Mouse (Mus musculus) kidney, adult 11 months (tissue): Measurements from ENCODE around the gene Kcnq1.

ENCODE experiments used
- DNase-seq: peaks from one replicate; pipeline ENCODE4 v3.0.0; 2022

Gene Kcnq1

DNA sequence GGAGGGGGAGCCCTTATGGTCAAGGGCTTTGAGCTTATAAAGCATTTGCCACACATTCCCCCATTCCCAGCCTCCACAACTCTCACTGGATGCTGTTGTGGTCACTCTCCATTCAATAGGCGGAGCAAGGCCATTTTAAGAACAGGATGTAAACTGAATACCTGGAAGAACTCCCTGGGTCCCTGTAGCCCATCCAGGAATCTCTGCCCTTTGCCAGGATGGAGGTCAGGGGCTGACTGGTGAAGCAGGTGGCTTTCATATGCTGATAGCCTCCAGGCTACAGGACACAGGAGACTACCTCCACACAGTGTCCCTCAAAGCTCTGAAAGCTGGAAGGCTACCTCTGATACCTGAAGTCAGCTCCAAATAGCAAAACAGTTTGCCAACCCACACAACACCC is 326.5 kb downstream of the Kcnq1 start:
- no peak for DNase-seq

DNA sequence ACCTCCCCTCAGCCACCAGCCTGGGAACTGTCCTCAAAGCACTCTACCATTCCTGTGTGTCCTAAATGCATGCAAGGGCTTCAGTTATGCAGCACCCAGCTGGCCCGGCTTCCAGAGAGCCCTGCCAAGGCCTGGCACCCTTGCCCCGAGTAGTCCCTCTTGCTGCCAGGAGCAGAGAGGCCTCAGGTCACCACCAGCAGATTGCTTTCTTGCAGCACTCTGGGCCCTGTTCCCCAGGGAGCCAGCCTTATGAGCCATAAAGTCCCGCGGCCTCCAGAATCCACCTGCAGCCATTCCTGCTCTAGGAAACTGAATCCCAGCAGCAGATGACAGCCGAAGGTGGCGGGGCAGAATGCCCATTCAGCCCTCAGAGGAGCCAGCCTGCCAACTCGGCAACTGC is 327.2 kb downstream of the Kcnq1 start:
- peak; percentile 46 for DNase-seq

DNA sequence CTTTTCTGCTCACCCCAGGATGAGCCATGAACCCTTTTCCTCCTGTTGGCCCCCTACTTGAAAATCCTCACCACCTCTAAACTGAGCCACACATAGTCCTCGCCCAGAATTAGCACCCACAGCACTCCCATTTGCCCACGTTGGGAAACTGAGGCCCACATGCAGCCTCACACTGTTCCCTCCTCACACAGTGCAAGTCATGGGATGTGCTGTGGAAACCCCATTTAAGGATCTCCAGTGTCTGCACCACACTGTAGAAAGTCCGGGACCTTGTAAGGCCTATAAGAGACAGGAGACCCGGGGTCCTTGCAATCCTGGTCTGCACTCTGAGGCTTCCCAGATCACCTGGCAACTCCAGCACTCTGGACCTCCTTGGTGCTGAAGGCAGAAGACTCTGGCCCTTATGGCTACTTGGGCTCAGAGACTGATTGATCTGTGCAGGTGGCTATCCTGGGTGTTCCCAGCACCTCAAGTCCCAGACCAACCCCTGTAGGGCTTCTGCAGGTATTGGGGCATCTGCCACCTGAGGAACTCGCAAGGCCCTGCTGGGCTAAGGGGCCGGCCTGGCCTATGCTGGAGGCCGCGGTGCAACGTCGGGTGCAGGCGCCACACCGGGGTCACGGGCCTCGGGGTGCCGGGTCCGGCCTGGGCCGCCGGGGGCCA is 331.2 kb downstream of the Kcnq1 start:
- no peak for DNase-seq

DNA sequence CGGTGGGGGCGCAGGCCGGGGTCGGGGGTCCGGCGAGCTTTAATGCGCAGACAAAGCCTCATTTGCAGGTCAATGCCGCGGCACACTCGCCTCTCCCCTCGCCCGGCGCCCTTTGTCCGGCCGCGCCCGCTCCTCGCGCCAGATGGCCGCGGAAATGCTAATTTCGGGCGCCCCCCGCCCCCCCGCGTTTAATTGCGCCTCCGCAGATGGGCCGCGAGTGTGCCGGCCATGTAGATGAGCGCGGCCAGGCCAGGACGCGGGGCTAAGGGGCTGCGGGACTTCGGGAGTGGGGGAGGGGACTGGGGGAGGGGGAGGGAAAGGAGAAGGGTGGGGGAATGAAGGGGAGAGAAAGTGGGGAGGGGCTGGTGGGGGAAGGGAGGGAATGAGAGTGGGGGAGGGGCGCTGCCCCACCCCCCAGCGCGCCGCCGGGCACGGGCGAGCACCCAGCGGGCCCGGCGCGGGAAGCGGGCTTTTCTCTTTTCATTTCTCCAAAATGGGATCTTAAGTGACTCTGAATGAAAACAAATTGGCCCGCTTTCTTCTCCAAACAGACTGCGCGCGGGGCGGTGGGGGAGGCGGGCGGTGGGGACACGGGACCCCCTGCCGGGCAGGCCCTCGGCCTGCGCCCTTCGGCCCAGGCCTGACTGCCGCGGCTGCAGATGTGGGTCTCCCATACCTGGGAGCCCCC is 331.9 kb downstream of the Kcnq1 start:
- DNase-seq, result no peak

DNA sequence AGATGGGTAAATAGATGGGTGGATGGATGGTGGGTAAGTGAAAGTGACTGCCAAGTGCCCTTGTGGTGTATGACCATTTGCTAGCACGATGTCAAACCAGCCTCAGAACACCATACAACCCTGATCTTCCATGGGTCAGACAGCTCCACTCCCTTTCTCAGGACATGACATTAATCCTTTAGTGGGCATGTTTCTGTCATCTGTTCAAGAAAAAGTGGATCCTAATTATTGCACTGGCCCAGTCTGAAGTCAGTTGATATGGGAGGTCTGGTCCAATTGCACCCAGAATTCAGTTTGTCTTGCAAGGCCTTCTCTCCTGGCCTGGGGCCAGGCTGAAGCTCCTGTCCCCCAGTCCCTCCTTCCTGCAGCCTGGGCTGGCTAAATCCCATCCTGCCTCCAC is 332.8 kb downstream of the Kcnq1 start:
- DNase-seq, result no peak

DNA sequence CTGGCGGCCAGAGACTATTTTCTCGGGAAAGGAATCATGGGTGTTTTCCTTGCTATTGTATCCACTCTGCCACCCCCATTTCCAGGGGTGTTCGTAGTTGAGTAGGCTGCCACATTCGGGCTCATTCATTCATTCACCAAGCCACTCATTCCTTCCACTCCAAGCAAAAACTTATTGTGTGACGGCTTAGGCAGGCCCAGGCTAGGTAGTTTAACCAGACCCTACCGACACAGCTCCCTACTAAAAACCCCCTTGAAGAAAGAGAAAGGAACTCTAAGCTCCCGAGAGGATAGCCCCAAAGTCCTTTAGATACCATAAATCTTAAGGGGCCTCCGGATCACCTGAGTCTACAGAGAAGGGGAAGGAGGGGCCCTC is 338.4 kb downstream of the Kcnq1 start:
- no peak for DNase-seq

DNA sequence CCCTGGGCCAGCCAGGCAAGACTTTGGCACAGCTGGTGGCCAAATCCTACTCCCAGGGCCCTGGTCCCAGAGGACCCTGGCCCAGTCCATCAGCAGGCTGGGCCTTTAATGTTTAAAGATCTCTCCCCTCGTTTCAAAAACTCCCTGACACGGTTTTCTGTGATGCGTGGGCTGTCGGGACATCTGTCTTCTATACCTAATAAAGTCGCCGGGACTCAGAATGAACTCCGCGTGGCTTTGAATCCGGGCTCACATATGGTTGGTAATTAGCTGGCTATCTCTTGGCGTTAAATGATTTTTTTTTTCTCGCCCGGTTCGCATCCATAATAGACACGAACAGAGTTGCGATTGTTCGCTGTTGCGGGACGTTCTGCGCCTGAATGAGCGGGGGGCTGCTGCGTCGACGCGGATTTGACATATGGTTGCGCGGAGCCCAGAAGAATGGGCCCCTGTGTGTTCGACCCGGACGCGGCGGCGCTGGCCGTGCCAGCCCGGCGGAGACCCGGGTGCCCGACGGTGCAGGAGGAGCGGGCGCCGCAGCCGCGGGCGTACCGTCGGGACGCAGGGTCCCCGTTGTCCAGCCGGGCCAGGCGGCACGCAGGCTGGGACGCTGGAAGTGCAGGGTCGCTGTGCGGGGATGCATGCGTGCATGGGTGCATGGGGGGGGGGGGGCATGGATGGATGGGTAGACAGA is 338.9 kb downstream of the Kcnq1 start:
- DNase-seq, result no peak

DNA sequence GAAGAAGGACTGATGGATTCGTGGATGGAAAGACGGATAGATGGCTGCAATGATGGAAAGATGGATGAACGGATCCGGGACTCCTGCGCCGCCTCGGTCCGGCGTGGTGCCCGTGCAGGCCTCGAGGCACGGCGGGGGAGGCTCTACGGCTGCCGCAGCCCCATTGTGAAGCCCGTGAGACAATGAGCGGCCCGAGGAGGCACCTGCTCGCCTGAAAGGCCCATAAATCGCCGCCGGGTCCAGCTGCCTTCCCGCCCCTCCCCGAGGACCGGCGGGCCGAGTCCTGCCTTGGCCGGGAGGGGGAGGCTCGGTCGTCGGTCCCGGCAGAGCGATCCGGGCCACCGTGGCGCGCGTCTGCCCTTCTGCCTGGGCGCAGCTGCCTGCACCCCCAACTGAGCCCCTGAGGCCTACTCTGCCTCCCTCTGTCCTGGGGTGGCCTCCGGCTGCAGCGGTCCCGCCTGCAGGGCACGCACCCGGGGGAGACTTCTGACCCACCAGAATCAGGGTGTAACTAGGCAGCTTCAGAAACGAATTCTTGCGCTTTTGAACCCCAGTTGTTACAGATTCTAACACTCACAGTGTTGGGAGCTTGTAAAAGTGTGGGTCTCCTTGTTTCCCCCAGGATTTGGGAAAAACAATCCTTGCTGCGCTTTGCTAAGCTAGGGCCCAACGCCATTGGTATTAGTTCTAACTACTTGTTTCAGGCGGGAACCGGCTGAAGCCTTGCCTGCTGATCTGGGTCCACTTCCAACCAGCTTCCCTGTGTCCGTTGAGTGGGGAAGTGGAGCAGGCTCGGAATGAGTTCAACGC is 339.7 kb downstream of the Kcnq1 start:
- DNase-seq, result no peak

DNA sequence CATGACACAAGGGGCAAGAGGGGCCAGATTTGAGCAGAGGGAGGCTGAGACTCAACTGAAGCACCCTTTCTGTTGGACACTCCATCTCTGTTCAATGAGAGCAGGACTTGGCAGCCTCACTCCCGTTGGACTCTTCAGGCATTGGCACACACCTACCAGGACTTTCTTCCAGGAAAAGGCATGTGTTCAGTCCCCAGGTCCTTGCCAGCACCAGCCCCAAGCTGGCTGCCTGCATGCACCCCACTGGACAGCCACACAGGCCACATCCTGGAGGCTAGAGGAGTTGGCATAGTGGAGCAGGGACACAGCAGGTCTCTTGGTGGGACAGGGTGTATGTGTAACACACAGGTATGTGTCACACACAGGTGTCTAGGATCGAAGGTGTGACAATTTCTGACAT is 341.0 kb downstream of the Kcnq1 start:
- no peak for DNase-seq

DNA sequence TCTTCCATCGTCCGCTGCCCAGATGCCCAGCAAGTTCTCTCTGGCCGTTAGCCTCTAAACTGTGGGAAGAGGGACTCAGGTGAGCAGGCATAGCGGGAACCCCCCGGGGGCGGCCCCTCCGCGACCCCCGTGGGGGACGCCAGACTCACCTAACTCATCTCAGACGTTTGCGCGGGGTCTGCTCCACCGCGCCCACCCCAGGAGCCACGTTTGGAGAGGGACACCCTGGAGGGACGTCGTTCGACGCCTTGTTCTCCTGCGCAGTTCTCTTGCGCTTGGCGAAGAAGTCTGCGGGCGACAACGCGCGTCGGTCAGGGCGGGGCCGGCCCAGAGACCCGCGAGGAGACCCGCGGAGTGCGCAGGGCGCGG is 352.8 kb downstream of the Kcnq1 start:
- DNase-seq, result no peak

DNA sequence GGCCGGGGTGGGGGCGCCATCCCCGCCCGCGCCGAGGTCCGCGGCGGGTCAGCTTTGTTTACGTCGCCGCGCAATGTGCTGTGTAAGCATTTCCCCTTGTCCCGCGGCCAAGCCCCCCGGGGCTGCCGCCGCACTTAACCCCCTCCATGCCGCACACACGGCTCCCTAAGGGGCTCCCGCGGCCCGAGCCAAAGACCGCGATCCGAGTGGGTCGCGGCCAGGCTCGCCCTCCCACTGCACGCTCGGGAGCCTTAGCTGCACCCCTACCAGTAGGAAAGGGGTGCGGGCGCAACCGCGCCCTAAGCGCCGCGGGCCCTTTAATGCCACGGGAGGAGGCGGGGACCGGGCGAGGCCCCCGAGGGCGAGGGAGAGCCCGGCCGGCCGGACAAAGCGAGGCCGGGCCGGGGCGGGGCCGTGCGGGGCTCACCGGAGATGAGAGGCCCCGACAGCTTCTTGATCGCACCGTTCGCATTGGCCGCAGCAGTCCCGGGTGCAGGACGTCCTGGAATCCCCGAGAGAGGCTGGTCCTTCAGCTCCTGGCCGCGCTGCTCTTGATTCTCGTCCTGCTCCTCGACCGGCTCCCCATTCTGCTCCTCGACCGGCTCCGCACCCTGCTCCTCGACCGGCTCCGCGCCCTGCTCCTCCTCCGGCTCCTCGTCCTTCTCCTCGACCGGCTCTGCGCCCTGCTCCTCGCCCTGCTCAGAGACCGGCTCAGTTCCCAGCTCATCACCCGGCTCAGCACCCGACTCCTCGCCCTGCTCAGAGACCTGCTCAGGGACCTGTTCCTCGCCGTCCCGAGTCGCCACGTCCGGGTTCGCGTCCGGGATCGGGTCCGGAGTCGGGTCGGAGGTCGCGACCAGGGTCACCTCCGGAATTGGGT is 353.4 kb downstream of the Kcnq1 start:
- no peak for DNase-seq

DNA sequence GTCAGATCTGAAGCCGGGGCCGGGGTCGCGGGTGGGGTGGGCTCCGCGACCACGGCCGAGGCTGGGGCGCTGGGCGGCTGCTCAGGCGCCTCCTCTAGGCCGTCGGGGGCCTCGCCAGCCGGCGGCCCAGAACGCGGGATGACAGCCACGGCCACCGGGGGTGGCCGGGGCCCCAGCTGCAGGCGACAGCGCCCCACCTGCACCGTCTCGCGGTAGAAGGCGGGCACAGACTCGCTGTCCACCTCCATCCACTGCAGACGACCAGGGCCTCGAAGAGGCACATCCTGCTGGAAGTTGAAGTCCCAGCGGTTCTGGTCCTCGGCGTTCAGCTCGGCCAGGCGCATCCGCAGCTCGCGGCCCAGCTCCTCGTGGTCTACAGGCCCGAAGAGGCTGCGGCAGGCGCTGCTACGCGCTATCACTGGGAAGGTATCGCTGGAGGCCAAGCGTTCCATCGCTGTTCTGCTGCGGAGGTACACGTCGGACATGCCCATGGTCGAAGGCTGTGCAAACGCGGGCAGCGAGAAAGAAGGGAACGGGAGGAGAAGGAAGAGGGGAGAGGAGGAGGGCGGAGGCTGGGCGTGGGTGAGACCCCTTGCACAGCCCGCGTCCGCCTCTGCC is 354.2 kb downstream of the Kcnq1 start:
- DNase-seq, result no peak

DNA sequence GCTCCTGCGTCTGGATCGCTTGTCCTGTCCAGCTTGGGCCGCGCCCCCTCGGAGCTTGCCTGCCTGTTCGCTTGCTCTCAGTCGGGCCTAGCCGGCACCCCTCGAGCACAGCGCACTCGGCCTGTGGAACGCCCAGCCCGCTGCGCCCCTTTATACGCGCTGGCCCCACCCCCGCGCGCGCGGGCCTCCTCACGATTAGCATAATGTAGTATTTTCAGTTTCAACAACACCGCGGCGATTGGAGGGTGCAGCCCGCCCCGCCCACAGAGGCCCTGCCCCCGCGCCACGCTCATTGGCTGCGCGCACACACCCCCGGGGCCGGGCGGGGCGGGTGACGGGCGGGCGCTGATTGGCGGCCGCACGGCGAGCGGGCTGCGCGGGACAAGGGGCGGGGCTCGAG is 354.7 kb downstream of the Kcnq1 start, which contains the start of gene Cdkn1c:
Gene Cdkn1c, minus strand, starts transcription at position 177 of the 400 bp plus-strand sequence.
- DNase-seq, result peak; percentile 90

DNA sequence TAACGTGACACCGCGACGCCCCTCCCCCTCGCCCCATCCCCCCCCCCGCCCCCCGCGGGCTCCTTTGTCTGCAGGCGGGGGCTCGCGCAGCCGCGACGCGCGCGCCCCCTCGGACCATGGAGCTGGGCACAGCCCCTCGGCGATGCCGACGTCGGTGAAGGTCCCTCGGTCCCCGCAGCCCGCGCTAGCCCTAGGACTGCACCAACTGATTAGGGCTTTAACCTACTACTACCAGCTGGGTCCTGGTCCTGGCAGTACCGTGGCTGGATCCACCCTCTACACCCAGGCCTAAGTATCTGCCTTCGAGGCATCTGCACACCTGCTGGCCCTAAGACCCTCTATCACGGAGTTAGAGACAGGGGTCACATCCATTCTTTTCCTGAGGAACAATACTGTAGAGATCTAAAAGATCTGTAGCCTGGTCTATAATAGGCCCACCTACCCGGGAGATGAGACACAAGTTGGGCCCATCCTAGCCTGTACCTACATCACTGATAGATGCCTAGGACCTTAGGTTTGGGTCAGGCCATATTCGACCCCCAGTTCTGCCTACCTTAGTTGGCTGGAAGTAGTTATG is 355.2 kb downstream of the Kcnq1 start:
- DNase-seq, result no peak

DNA sequence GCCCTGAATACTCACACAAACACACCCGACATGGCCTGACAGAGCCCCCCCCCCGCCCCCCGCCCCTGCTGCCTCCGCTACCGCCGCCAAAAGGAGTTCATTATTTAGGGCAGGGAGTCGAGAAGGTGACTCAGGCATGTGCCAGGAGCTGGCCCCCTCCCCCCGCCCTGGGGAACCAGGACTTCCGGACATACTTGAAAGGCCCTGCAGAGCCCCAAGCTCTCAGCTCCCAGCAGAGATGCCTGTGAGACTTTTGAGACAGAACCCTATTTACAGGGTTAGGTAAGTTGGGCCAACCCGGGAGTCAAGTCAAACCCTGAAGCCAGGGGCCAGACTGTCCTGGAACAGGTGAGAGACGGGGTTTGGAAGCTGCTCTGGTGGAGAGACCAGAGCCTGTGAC is 355.8 kb downstream of the Kcnq1 start:
- no peak for DNase-seq

DNA sequence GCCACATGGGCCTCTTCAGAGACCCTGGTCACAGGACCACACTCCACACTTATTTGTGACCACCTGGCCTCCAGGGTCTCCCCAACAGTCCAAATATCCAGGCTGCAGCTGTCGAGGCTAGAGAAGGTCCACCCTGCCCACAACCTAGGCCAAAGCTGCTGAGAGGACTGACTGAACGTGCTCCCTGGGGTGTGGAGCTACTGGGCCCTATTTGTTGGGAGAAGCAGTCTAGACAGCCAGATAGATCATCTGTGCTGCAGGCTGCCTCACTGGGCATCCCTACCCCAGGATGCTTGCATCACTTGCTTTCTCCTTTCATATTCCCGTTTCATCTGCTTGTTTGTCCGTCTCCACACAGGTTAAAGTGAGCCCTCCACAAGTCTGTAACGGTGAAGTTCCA is 356.4 kb downstream of the Kcnq1 start:
- no peak for DNase-seq

DNA sequence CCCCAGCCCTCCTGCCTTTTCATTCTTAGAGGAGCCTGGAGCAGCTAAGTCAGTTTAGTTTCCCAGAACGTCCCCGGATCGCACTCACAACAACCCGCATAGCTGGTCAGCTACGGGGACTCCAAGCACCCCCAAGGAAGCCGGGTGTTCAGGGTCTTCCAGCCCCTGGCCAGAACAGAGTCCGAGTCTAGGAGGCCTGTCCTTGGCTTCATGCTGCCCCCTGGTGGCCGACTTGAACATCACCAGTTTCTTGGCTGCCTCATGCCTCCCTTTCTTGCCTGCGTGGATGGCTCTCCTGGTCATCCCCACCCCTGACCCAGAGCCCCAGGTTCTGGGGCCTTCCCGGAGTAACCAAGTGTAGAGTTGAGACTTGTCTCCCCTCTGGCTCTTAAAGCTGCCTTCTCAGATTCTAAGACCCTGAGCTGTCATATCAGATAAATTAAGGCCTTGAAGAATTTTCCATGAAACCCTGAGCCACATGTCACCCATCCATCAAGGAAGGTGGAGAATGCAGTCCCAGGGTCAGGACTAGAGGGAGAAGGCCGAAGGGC is 357.8 kb downstream of the Kcnq1 start:
- no peak for DNase-seq

DNA sequence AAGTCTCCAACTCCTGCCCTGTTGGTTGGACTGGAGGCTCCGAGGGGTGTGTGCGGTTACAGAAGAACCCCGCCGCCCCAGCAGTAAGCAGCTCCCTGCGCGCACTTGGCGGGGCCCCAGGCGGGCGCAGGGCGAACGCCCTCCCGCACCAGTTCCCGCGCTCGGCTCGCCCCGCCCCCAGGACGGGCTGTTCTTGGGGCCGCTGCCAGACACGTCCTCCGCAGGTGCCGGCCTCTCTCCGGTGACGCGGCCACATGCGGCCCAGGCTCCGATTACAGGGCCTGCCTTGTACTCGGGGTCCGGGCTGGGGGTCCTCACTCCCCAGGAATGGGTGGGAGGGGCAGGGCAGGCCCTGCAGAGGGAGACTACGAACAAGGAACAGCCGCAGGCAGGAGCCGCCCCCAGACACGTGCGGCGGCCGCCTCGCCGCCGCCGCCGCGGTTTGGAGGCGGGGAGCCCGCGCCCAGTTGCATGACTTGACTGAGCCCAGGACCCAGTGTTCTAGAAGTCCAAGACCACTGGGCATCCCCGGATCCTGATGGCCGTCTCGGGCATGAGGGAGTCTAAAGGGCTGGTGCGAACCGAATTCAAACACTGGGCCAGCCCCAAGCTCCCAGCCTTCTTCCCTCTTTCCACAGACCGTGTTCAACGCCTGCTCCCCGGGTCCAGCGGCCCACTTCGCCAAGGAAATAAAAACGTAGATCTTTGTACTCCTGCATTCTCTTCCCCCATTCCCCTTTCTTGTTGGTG is 358.8 kb downstream of the Kcnq1 start:
- no peak for DNase-seq

DNA sequence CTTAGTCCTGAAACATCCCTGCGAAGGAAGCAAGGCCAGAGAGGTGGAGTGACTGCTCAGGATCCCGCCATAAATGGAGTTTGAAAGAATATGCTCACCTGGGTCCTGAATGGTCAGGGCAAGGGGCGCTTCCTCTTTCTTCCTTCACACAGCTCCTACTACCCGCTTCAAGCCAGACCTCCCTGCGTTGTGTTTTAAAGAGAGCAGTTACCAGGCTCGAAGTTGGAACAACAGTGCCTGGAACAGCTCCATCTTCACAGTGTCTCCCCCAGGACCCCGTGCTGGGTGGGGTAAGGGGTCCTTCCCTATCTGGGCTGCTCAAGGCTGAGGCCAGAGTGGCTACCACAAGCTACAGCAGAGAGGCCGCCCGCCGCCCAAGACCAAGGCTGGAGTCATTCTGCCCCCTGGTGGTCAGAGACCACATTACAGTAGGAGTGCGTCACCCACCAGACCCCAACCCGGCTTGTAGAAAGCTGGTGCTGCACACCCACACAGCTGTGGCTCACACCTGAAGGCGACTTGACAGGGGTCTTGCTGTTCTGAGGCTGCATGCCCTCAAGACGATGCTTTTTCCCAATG is 360.0 kb downstream of the Kcnq1 start:
- peak; percentile 55 for DNase-seq

DNA sequence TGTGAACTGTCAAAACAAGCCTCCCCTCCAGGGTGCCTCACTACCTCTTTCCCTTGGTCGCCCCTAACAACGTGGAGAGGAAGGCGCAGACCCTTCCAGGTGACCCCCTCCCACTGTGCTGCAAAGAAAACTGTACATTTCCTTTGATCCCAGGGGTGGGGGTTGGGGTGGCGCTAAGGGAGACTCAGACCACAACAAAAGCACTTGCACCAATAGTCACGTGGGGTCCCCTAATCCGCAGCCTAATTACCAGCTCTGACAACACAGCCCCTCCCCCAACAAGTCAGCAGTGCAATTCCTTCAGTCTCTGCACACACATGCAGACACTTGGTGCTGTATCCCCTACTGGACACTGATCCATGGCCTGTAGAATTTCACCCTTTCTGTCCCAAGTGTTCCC is 361.6 kb downstream of the Kcnq1 start:
- DNase-seq, result no peak
